Mouse (Mus musculus): ENCODE measurements around the gene Nt5c1a.
"Not testable (repeated sequence)": the region's sequence is repeated elsewhere in the genome, so short reads cannot be mapped to it uniquely, and the experiment has no call there.

Nt5c1a gene

GRCm38 (mm10) chr4:123201186-123202093 is at the start of gene Nt5c1a:
Gene Nt5c1a (plus strand): TSS chr4:123201504.
- no peak for DNase-seq (ENCODE audit: low read depth, low spot score)

DNA sequence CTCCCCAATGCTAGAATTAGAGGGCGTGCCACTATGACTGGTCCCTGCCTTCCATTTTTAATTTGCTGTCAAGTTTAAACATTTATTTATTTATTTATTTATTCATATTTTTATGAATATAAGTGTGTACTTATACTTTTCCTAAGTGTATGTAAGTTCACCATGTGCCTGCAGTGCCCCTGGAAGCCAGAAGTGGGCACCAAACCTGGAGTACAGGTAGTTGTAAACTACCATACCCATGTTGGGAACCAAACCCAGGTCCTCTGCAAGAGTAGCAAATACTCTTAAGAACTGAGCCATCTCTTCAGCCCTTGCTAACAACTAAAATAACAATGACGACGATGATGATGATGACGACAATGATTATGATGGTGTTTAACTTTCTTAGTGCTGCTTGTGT is 49.3 kb upstream of the Nt5c1a start:
- DNase-seq (ENCODE audit: low read depth, low spot score) = no peak

- no peak for DNase-seq (ENCODE audit: low read depth, low spot score)
These were observed 48.3 kb upstream of the Nt5c1a start for GRCm38 (mm10) chr4:123152976-123153375.

DNA sequence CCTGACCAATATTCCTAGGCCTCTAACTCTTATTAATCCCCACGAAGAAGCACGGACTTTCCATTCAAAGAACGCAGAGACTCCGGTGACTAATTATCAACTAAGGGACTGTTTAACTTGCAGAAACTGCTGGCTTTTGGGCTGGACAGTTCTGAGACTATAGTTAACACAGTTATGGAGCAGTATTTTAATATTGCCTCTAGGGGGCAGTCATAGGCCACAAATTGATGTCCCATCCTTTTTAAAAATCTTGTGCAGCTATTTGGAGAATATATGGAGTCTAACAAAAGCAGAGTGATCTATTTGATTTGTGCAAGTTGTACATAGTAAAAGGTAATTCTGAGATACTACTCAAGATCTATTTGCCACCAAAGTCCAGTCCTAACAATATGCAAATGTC is 46.3 kb upstream of the Nt5c1a start:
- DNase-seq (ENCODE audit: low read depth, low spot score) = peak; percentile 71

DNA sequence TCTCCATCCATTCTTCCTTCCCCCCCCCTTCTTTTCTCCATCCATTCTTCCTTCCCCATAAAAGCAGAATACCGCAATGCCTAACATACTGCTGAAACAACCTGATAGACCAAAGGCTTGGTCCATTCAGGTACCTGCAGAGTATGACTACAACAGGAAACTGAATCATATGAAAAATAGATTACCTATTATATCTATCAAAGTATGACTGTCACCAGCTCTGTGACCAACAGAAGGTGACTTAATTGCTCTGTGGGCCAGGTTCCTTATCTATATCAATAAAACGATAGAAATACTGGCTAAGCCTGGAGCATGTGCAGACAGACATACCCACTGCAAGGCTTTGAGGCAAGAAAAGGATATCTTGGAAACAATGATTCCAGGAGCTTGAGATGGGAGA is 45.9 kb upstream of the Nt5c1a start:
- DNase-seq (ENCODE audit: low read depth, low spot score) = no peak

DNA sequence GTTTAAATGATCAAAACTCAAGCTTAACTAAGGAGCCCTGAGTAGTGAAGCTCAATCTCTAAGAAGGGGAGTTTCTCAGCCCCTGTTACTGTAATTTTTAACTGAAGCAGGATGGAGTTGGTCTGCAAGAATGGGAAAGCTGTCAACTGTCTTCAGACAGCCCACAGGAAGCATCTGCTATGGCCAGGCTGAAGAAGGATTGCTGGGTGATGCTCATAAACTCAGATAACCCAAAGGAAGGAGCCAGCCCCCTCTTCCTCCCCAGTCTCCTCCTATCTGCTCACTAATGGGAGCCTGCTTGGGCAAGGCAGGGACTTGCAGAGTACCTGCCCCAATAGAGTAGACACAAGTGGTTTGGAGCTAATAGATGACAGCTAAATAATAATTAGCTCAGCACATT is 45.5 kb upstream of the Nt5c1a start:
- DNase-seq (ENCODE audit: low read depth, low spot score) = no peak

GRCm38 (mm10) chr4:123160571-123160970 is 40.7 kb upstream of the Nt5c1a start:
- no peak for DNase-seq (ENCODE audit: low read depth, low spot score)

DNA sequence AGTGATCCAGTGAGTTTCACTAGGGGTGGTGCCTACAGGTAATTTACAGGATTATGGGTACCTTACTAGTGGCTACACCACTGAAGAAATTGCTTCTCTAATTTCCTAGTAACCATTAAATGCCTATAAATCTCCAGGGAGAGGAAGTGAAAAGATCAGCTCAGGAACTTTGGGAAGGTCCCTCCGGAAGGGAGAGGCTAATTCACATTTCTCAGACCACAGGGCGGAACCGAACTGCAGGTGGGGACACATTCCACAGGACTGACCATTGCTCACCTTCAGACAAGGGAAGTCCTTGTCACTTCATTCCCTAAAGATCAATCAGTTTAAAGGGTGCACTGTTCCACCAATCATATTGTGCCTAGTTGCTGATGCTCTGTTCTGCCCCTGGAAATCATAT is 40.1 kb upstream of the Nt5c1a start:
- DNase-seq (ENCODE audit: low read depth, low spot score) = not testable (repeated sequence)

GRCm38 (mm10) chr4:123162305-123162917 is 38.9 kb upstream of the Nt5c1a start:
- DNase-seq (ENCODE audit: low read depth, low spot score) = no peak

- no peak for DNase-seq (ENCODE audit: low read depth, low spot score)
These were observed 37.1 kb upstream of the Nt5c1a start for GRCm38 (mm10) chr4:123164157-123164556.

DNA sequence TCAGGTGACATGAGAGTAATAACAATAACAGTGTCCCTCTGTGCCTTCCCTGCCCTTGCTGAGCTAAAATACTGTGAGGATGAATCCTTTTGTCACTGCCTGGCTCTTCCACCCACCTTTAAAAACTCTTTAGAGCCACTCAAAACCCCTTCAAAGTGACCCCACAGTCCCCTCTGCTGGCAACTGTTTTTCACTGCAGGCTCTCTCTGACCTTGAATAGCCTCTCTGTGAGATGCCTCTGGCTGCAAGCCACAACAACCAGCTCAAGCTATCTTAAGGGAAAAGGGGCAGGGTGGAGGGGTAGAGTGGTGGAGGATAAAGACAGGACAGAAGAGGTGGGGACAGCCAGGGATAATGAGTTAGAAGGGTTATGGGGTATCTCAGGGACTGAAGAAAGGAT is 29.5 kb upstream of the Nt5c1a start:
- DNase-seq (ENCODE audit: low read depth, low spot score) = peak; percentile 20

- DNase-seq (ENCODE audit: low read depth, low spot score) = no peak
These were observed 18.7 kb upstream of the Nt5c1a start, which contains the start of gene Hpcal4 for GRCm38 (mm10) chr4:123182328-123183238. Gene Hpcal4 (plus strand): TSS chr4:123183227.

GRCm38 (mm10) chr4:123183239-123184056 is 17.9 kb upstream of the Nt5c1a start:
- DNase-seq (ENCODE audit: low read depth, low spot score) = no peak

- DNase-seq (ENCODE audit: low read depth, low spot score) = no peak
These were observed 16.5 kb upstream of the Nt5c1a start for GRCm38 (mm10) chr4:123184816-123185215.

GRCm38 (mm10) chr4:123192336-123192735 is 9.0 kb upstream of the Nt5c1a start:
- no peak for DNase-seq (ENCODE audit: low read depth, low spot score)

DNA sequence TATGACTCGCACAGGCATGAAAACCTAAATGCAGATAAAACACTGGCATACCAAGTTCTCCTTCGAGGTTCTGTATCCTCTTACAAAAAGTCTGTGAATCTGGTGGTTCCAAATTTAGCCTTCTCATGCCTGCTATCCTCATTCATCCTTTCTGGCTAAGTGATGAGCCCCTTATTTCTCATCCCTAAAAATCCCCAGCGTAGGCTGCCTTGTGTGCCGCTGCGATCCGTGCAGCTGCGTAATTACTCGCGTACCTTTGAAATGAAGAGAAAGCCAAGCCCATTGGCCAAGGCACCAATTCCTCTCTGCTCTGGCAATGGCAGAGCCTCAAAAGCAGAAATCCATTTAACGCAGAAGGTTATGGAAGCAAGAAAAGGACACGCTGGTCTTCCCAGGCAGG is 7.5 kb upstream of the Nt5c1a start:
- no peak for DNase-seq (ENCODE audit: low read depth, low spot score)

- no peak for DNase-seq (ENCODE audit: low read depth, low spot score)
These were observed 4.6 kb upstream of the Nt5c1a start for GRCm38 (mm10) chr4:123196695-123197094.

GRCm38 (mm10) chr4:123200771-123201185 is 526 bp upstream of the Nt5c1a start:
- peak; percentile 45 for DNase-seq (ENCODE audit: low read depth, low spot score)

DNA sequence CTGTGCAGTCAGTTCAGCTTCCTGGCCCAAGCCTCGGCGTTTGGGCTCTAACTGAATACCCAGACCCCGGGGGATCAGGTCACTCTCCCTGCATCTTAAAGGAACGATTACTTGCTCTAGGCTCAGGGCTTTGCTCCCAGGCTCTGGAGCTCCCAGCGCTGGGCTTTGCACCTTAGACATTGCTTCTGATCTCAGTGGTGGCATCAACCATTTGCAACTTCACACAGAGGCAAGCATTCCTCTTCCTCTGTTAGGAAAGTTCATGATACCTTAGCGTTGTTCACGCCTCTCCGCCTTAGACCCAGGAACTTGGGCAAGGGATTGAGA is 753 bp downstream of the Nt5c1a start:
- DNase-seq (ENCODE audit: low read depth, low spot score) = no peak

- DNase-seq (ENCODE audit: low read depth, low spot score) = no peak
These were observed 6.0 kb downstream of the Nt5c1a start for GRCm38 (mm10) chr4:123207337-123207736.

DNA sequence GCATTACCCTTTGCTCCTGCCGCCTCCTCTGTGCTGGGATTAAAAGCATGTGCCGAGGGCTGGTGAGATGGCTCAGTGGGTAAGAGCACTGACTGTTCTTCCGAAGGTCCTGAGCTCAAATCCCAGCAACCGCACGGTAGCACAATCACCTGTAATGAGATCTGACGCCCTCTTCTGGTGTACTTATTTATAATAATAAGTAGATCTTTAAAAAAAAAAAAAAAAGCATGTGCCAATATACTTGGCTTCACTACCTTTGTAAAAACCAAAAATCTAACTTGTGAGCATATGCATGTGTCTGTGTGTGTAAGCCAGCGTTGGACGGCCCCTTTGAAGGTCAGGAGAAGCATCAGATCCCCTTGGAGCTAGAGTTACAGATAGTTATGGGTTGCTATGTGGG is 9.7 kb downstream of the Nt5c1a start:
- no peak for DNase-seq (ENCODE audit: low read depth, low spot score)

Data from 3T3-L1 (cell line).